Mouse (Mus musculus) hindbrain, embryonic 14.5 days (tissue): Measurements from ENCODE around the gene Csrnp2. TPM values are rescaled to one million over a fixed set of nuclear protein-coding genes. Genes with fewer than 3 reads are reported as not detected.

Experiments
- polyA plus RNA-seq: library from polyadenylated mRNA; unstranded; fragments of >200 nt; fragmentation: Nextera tagmentation; extraction: Ambion mirVana; gene quantifications from 2 replicates; pipeline ENCODE4 v1.2.1, GENCODE M21; 2014

Gene Csrnp2
- polyA plus RNA-seq, 1 experiment from 2014 or later = 43.1 TPM

Other genes with a start within 250 kb of the Csrnp2 start
- not detected in 2 replicates for gene Tmprss12, start 214.7 kb downstream of the Csrnp2 start, polyA plus RNA-seq
- gene Mettl7a1, start 191.3 kb downstream of the Csrnp2 start, polyA plus RNA-seq = 2.1 and 3.1 TPM in 2 replicates
- gene Mettl7a3, start 160.6 kb downstream of the Csrnp2 start, polyA plus RNA-seq = not detected in 2 replicates
- gene Methig1, start 142.3 kb downstream of the Csrnp2 start, polyA plus RNA-seq = 0.27 TPM in 1 of 2 replicates, not detected in the other
- not detected in 2 replicates for gene Mettl7a2, start 142.3 kb downstream of the Csrnp2 start, polyA plus RNA-seq
- not detected in 2 replicates for gene Higd1c, start 130.9 kb downstream of the Csrnp2 start, polyA plus RNA-seq
- 0.13 and 0.15 TPM in 2 replicates for gene Gm5475, start 73.3 kb downstream of the Csrnp2 start, polyA plus RNA-seq
- 18.5 and 18.6 TPM in 2 replicates for gene Slc11a2, start 70.4 kb downstream of the Csrnp2 start, polyA plus RNA-seq
- gene Letmd1, start 26.5 kb downstream of the Csrnp2 start, polyA plus RNA-seq = 49.8 and 52.1 TPM in 2 replicates
- gene Tfcp2, start 56.5 kb upstream of the Csrnp2 start, polyA plus RNA-seq = 28.7 and 33.3 TPM in 2 replicates
- 41.7 and 43.3 TPM in 2 replicates for gene Pou6f1, start 104.5 kb upstream of the Csrnp2 start, polyA plus RNA-seq
- gene Dazap2, start 119.9 kb upstream of the Csrnp2 start, polyA plus RNA-seq = 140 and 142 TPM in 2 replicates
- gene Smagp, start 141.5 kb upstream of the Csrnp2 start, polyA plus RNA-seq = 3.0 and 5.0 TPM in 2 replicates
- gene Bin2, start 174.1 kb upstream of the Csrnp2 start, polyA plus RNA-seq = 1.1 and 2.2 TPM in 2 replicates
- 1.0 and 1.4 TPM in 2 replicates for gene Cela1, start 192.4 kb upstream of the Csrnp2 start, polyA plus RNA-seq
- gene Galnt6, start 233.9 kb upstream of the Csrnp2 start, polyA plus RNA-seq = 0.16 TPM in 2 replicates